ENCODE assay signal across 16 mouse cellular contexts in the genomic region with DNA sequence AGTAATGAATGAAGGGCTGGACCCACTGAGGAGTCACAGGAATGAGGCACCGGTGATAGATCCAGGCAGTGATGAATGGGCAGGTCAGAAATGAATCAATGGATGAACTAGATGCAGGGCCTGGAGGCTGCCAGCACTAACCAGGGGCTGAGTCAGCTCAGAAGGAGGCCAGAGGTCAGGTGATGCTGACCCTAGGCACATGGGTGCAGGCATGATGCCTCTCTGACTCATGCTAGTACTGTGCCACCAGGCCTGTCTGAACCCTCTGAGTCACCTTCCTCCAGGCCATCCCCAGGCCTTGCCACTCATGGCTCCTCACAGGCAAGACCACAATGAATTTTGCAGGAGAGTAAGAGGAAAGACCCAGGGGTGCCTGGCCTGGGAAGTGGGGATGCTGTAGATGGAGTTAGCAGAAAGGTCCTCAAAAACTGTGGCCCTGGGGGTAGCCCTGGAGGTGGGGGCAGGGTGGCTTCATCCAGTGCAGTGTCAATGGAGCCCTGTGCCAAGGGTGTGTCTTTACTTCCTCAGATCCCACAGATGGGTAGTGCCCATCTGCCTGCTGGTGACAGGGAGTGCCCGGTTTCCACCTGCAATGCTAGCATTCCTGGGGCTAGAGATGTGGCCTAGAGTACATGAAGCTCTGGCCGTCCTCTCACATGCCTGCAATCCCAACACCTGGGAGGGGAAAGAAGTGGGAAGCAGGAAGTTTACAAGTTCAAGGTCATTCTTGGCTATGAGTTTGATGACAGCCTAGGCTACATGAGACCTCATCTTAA. TPM values are rescaled to one million over a fixed set of nuclear protein-coding genes. Genes with fewer than 3 reads are reported as not detected.
DNase-seq lines count a peak whose midpoint lies in the region; ATAC-seq and TF ChIP-seq lines count a peak whose summit lies in the region.
"Had no signal": no experiment of that assay in that cellular context is flagged by ENCODE, and none has a peak within 500 bp of the region (broad histone marks: within the 10 kb centered on the region; RNA-seq: fewer than 3 reads in every experiment).

No protein-coding gene starts in this region.

- H3K9me3 ChIP-seq in forebrain, embryonic 11.5 days (ENCODE audit: control insufficient read depth, low read length): no peaks in the 10 kb centered on the region

- no peaks in the 10 kb centered on the region for H3K36me3 ChIP-seq in small intestine, adult 2 months (ENCODE audit: control insufficient read depth, insufficient read depth, low read length)
- H3K36me3 ChIP-seq in forebrain, embryonic 11.5 days (ENCODE audit: control insufficient read depth, insufficient read depth, low read length): no peaks in the 10 kb centered on the region

- no peak overlapping the region for H3K4me2 ChIP-seq in forebrain, embryonic 11.5 days (ENCODE audit: low read depth, low read length, severe bottlenecking)

- no peak for ATAC-seq in forebrain, embryonic 11.5 days (replicated peaks; ENCODE audit: low FRiP score)
- ATAC-seq: hindbrain, postnatal 0 days had no signal

- no peaks in the 10 kb centered on the region for H3K27me3 ChIP-seq in small intestine, adult 2 months (ENCODE audit: control insufficient read depth, insufficient read depth, low read length)
- H3K27me3 ChIP-seq in forebrain, embryonic 11.5 days (ENCODE audit: control insufficient read depth, insufficient read depth, low read length): no peaks in the 10 kb centered on the region

- no peak; the same call in 1 of the 2 replicates for TF ChIP-seq POLR2A in small intestine, adult 2 months (IDR thresholded peaks at IDR 0.05; ENCODE audit: low read depth, low read length)

- no peak overlapping the region for H3K4me3 ChIP-seq in small intestine, adult 2 months (ENCODE audit: low read depth, low read length)
- H3K4me3 ChIP-seq in forebrain, embryonic 11.5 days (ENCODE audit: low read depth, low read length): no peak overlapping the region

- 49% methylated on average over 3 of the region's 3 CpGs for WGBS in small intestine, adult 2 months
- WGBS in forebrain, embryonic 11.5 days: 94% methylated on average over 3 of the region's 3 CpGs

- H3K4me1 ChIP-seq in small intestine, adult 2 months (ENCODE audit: control insufficient read depth, insufficient read depth, insufficient read length, low read length): peaks cover 25% of the 10 kb centered on the region; the same call in 1 of the 2 replicates
- H3K4me1 ChIP-seq in forebrain, embryonic 11.5 days (replicated peaks; ENCODE audit: control insufficient read depth, insufficient read depth, low read length): no peaks in the 10 kb centered on the region

- TF ChIP-seq CTCF in small intestine, adult 2 months (IDR thresholded peaks at IDR 0.05; ENCODE audit: extremely low read depth, insufficient read length, insufficient replicate concordance, low read depth, low read length): no peak

- peak overlapping the region; percentile 78 for H3K27ac ChIP-seq in small intestine, adult 2 months (ENCODE audit: insufficient read depth, low read depth, low read length)
- no peak overlapping the region for H3K27ac ChIP-seq in forebrain, embryonic 11.5 days (ENCODE audit: low read depth, low read length)
- H3K27ac ChIP-seq: hindbrain, postnatal 0 days had no signal

- H3K9ac ChIP-seq in forebrain, embryonic 11.5 days (ENCODE audit: low read length): no peak overlapping the region

- DNase-seq in ovary, adult 18-20 months (ENCODE audit: low spot score): peak; percentile 43
- no peak for DNase-seq in ovary, postnatal 14 days (ENCODE audit: low spot score)
- peak; percentile 60 for DNase-seq in MN1 (ENCODE audit: low spot score)
- DNase-seq in adrenal gland, adult 8-10 months: peak; percentile 92
- DNase-seq in spleen, postnatal 36 days (ENCODE audit: low spot score in 2 of 2): no peak
- no peak for DNase-seq in forebrain, embryonic 11.5 days (ENCODE audit: low spot score)
- DNase-seq: heart, postnatal 10 days had no signal

RNA-seq across cellular contexts. Expression of a gene that starts 30.6 kb away (rescaled TPM):
- total RNA-seq in adrenal gland, adult 8-10 months (2022): 10 to 100 TPM in 1 of 4 experiments, 1 to 10 TPM in 3; 2.9 to 14.3 (median 4.2) TPM
- polyA plus RNA-seq in small intestine, adult 2 months (2012; rRNA removed): 11.3 and 33.6 TPM in 2 replicates
- polyA plus RNA-seq in forebrain, embryonic 11.5 days (2014; fragmentation: Nextera tagmentation; extraction: Ambion mirVana): 3.0 and 3.2 TPM in 2 replicates

RNA-seq across cellular contexts. Expression of a gene that starts 33.8 kb away (rescaled TPM):
- total RNA-seq in adrenal gland, adult 8-10 months (2022): not detected
- not detected in 2 replicates for polyA plus RNA-seq in small intestine, adult 2 months (2012; rRNA removed)
- not detected in 2 replicates for polyA plus RNA-seq in forebrain, embryonic 11.5 days (2014; fragmentation: Nextera tagmentation; extraction: Ambion mirVana)
- total RNA-seq: ES-E14; heart, postnatal 10 days; hindbrain, postnatal 0 days; left cerebral cortex, postnatal 14 days; megakaryocyte progenitor cell, adult 5-6 weeks had no signal
- polyA plus RNA-seq: hindbrain, postnatal 0 days; kidney, embryonic 16.5 days; liver, embryonic 16.5 days had no signal

RNA-seq across cellular contexts. Expression of a gene that starts 36.0 kb away (rescaled TPM):
- total RNA-seq in adrenal gland, adult 8-10 months (2022): not detected
- not detected in 2 replicates for polyA plus RNA-seq in small intestine, adult 2 months (2012; rRNA removed)
- polyA plus RNA-seq in forebrain, embryonic 11.5 days (2014; fragmentation: Nextera tagmentation; extraction: Ambion mirVana): not detected in 2 replicates
- total RNA-seq: ES-E14; heart, postnatal 10 days; hindbrain, postnatal 0 days; left cerebral cortex, postnatal 14 days; megakaryocyte progenitor cell, adult 5-6 weeks had no signal
- polyA plus RNA-seq: activated CD4-positive, CD25-positive, alpha-beta regulatory T cell, adult 4 months; hindbrain, postnatal 0 days; kidney, embryonic 16.5 days; liver, embryonic 16.5 days; spleen, adult 2 months had no signal

RNA-seq across cellular contexts. Expression of a gene that starts 41.2 kb away (rescaled TPM):
- not detected for total RNA-seq in adrenal gland, adult 8-10 months (2022)
- polyA plus RNA-seq in small intestine, adult 2 months (2012; rRNA removed): not detected in 2 replicates
- polyA plus RNA-seq in forebrain, embryonic 11.5 days (2014; fragmentation: Nextera tagmentation; extraction: Ambion mirVana): not detected in 2 replicates
- total RNA-seq: ES-E14; heart, postnatal 10 days; hindbrain, postnatal 0 days; left cerebral cortex, postnatal 14 days; megakaryocyte progenitor cell, adult 5-6 weeks had no signal
- polyA plus RNA-seq: activated CD4-positive, CD25-positive, alpha-beta regulatory T cell, adult 4 months; hindbrain, postnatal 0 days; kidney, embryonic 16.5 days; liver, embryonic 16.5 days; spleen, adult 2 months had no signal

RNA-seq across cellular contexts. Expression of a gene that starts 50.9 kb away (rescaled TPM):
- total RNA-seq in adrenal gland, adult 8-10 months (2022): not detected
- polyA plus RNA-seq in small intestine, adult 2 months (2012; rRNA removed): not detected in 2 replicates
- polyA plus RNA-seq in forebrain, embryonic 11.5 days (2014; fragmentation: Nextera tagmentation; extraction: Ambion mirVana): not detected in 2 replicates
- total RNA-seq: ES-E14; heart, postnatal 10 days; hindbrain, postnatal 0 days; left cerebral cortex, postnatal 14 days; megakaryocyte progenitor cell, adult 5-6 weeks had no signal
- polyA plus RNA-seq: kidney, embryonic 16.5 days; liver, embryonic 16.5 days had no signal

Comparison
In these comparisons a context has a peak if more than half of its experiments do, and no peak if none do; other contexts are left out.
1. DNase-seq: peak in ovary, adult 18-20 months (single experiment), MN1 (single experiment) and adrenal gland, adult 8-10 months (single experiment); none in ovary, postnatal 14 days (single experiment), spleen, postnatal 36 days (0 of 2) and forebrain, embryonic 11.5 days (single experiment).